Mouse (Mus musculus): ENCODE data around the gene Rnase9. TPM values are rescaled to one million over a fixed set of nuclear protein-coding genes. Genes with fewer than 3 reads are reported as not detected.

Gene Rnase9
- polyA plus RNA-seq (2012; rRNA removed), result not detected in 2 replicates

- Histone ChIP-seq H3K4me3 (ENCODE audit: extremely low read depth, insufficient read depth, insufficient read length) (no peak within 1 kb of the TSS), H3K36me3 (ENCODE audit: control insufficient read depth, insufficient read depth, low read length) (no peaks in the 10 kb centered on the region), H3K4me1 (ENCODE audit: control insufficient read depth, insufficient read depth, insufficient read length) (no peaks in the 10 kb centered on the region), H3K27ac (ENCODE audit: insufficient read depth, low read length) (no peak within 1 kb of the TSS), H3K27me3 (ENCODE audit: control insufficient read depth, insufficient read depth, low read length) (no peaks in the 10 kb centered on the region)
- no peak for DNase-seq (ENCODE audit: low read depth in 1 of 2, low spot score in 2 of 2)
- 89% methylated on average over 6 of the region's 6 CpGs for WGBS
- TF ChIP-seq POLR2A (IDR thresholded peaks at IDR 0.05; ENCODE audit: low read depth, low read length) (no peak), CTCF (IDR thresholded peaks at IDR 0.05; ENCODE audit: extremely low read depth, insufficient read depth, insufficient read length, insufficient replicate concordance) (no peak)
These were observed at the start of gene Rnase9 for GRCm38 (mm10) chr14:51041769-51042168. Gene Rnase9, minus strand, starts transcription at chr14:51041869.

GRCm38 (mm10) chr14:51090077-51090781 lies 48.6 kb upstream of the Rnase9 start:
- no peaks in the 10 kb centered on the region for H3K27me3 ChIP-seq (ENCODE audit: control insufficient read depth, insufficient read depth, low read length)
- TF ChIP-seq CTCF (IDR thresholded peaks at IDR 0.05; ENCODE audit: extremely low read depth, insufficient read depth, insufficient read length, insufficient replicate concordance), result no peak
- TF ChIP-seq POLR2A (IDR thresholded peaks at IDR 0.05; ENCODE audit: low read depth, low read length), result no peak
- peak overlapping the region; percentile 58 for H3K27ac ChIP-seq (ENCODE audit: insufficient read depth, low read length)
- under 1% methylated on average over 27 of the region's 27 CpGs for WGBS
- H3K4me3 ChIP-seq (ENCODE audit: extremely low read depth, insufficient read depth, insufficient read length), result peak overlapping the region; percentile 85
- H3K36me3 ChIP-seq (ENCODE audit: control insufficient read depth, insufficient read depth, low read length), result no peaks in the 10 kb centered on the region
- DNase-seq (ENCODE audit: low read depth in 1 of 2, low spot score in 2 of 2), result peak; percentile 73 to 77
- no peaks in the 10 kb centered on the region for H3K4me1 ChIP-seq (ENCODE audit: control insufficient read depth, insufficient read depth, insufficient read length)

- Histone ChIP-seq H3K27ac (ENCODE audit: insufficient read depth, low read length) (peak overlapping the region; percentile 58), H3K4me3 (ENCODE audit: extremely low read depth, insufficient read depth, insufficient read length) (peak overlapping the region; percentile 85), H3K36me3 (ENCODE audit: control insufficient read depth, insufficient read depth, low read length) (no peaks in the 10 kb centered on the region), H3K27me3 (ENCODE audit: control insufficient read depth, insufficient read depth, low read length) (no peaks in the 10 kb centered on the region), H3K4me1 (ENCODE audit: control insufficient read depth, insufficient read depth, insufficient read length) (no peaks in the 10 kb centered on the region)
- under 1% methylated on average over 15 of the region's 15 CpGs for WGBS
- DNase-seq (ENCODE audit: low read depth in 1 of 2, low spot score in 2 of 2), result no peak
- TF ChIP-seq CTCF (IDR thresholded peaks at IDR 0.05; ENCODE audit: extremely low read depth, insufficient read depth, insufficient read length, insufficient replicate concordance) (no peak), POLR2A (IDR thresholded peaks at IDR 0.05; ENCODE audit: low read depth, low read length) (no peak)
These were observed 48.0 kb upstream of the Rnase9 start for GRCm38 (mm10) chr14:51089674-51090076.

GRCm38 (mm10) chr14:51088970-51089673 lies 47.5 kb upstream of the Rnase9 start:
- peak overlapping the region; percentile 83 for H3K27ac ChIP-seq (ENCODE audit: insufficient read depth, low read length)
- WGBS, result under 1% methylated on average over 34 of the region's 34 CpGs
- DNase-seq (ENCODE audit: low read depth in 1 of 2, low spot score in 2 of 2), result peak; percentile 95 to 97
- TF ChIP-seq POLR2A (IDR thresholded peaks at IDR 0.05; ENCODE audit: low read depth, low read length) (no peak), CTCF (IDR thresholded peaks at IDR 0.05; ENCODE audit: extremely low read depth, insufficient read depth, insufficient read length, insufficient replicate concordance) (no peak)
- H3K4me1 ChIP-seq (ENCODE audit: control insufficient read depth, insufficient read depth, insufficient read length), result no peaks in the 10 kb centered on the region
- H3K36me3 ChIP-seq (ENCODE audit: control insufficient read depth, insufficient read depth, low read length), result no peaks in the 10 kb centered on the region
- H3K27me3 ChIP-seq (ENCODE audit: control insufficient read depth, insufficient read depth, low read length), result no peaks in the 10 kb centered on the region
- H3K4me3 ChIP-seq (ENCODE audit: extremely low read depth, insufficient read depth, insufficient read length), result peak overlapping the region; percentile 85

GRCm38 (mm10) chr14:51088166-51088969 lies 46.7 kb upstream of the Rnase9 start:
- WGBS, result 4% methylated on average over 23 of the region's 23 CpGs
- Histone ChIP-seq H3K4me1 (ENCODE audit: control insufficient read depth, insufficient read depth, insufficient read length) (no peaks in the 10 kb centered on the region), H3K27ac (ENCODE audit: insufficient read depth, low read length) (peak overlapping the region; percentile 83), H3K27me3 (ENCODE audit: control insufficient read depth, insufficient read depth, low read length) (no peaks in the 10 kb centered on the region), H3K36me3 (ENCODE audit: control insufficient read depth, insufficient read depth, low read length) (no peaks in the 10 kb centered on the region), H3K4me3 (ENCODE audit: extremely low read depth, insufficient read depth, insufficient read length) (peak overlapping the region; percentile 85)
- peak; percentile 63 to 77 for DNase-seq (ENCODE audit: low read depth in 1 of 2, low spot score in 2 of 2)
- TF ChIP-seq CTCF (IDR thresholded peaks at IDR 0.05; ENCODE audit: extremely low read depth, insufficient read depth, insufficient read length, insufficient replicate concordance) (no peak), POLR2A (IDR thresholded peaks at IDR 0.05; ENCODE audit: low read depth, low read length) (no peak)

GRCm38 (mm10) chr14:51087762-51088161 lies 46.1 kb upstream of the Rnase9 start:
- H3K27ac ChIP-seq (ENCODE audit: insufficient read depth, low read length), result no peak overlapping the region
- H3K4me1 ChIP-seq (ENCODE audit: control insufficient read depth, insufficient read depth, insufficient read length), result no peaks in the 10 kb centered on the region
- 47% methylated on average over 9 of the region's 9 CpGs for WGBS
- H3K36me3 ChIP-seq (ENCODE audit: control insufficient read depth, insufficient read depth, low read length), result no peaks in the 10 kb centered on the region
- no peak for TF ChIP-seq POLR2A (IDR thresholded peaks at IDR 0.05; ENCODE audit: low read depth, low read length)
- TF ChIP-seq CTCF (IDR thresholded peaks at IDR 0.05; ENCODE audit: extremely low read depth, insufficient read depth, insufficient read length, insufficient replicate concordance), result no peak
- no peaks in the 10 kb centered on the region for H3K27me3 ChIP-seq (ENCODE audit: control insufficient read depth, insufficient read depth, low read length)
- DNase-seq (ENCODE audit: low read depth in 1 of 2, low spot score in 2 of 2), result no peak
- no peak overlapping the region for H3K4me3 ChIP-seq (ENCODE audit: extremely low read depth, insufficient read depth, insufficient read length)

Measured in spleen, adult 2 months (tissue).